Mouse (Mus musculus) intestine, postnatal 0 days (tissue): ENCODE measurements around the gene Ahnak2. TPM values are rescaled to one million over a fixed set of nuclear protein-coding genes. Genes with fewer than 3 reads are reported as not detected.
"Not testable (repeated sequence)": the region's sequence is repeated elsewhere in the genome, so short reads cannot be mapped to it uniquely, and the experiment has no call there.

ENCODE experiments used
- ATAC-seq: fragments of 200-750 bp; cut with Nextera tagmentation; 2 replicates; pipeline ENCODE4 v1.8.0; 2017; ENCODE audit warnings: mild to moderate bottlenecking, moderate TSS enrichment, moderate library complexity
- H3K27ac ChIP-seq: fragments of 300-500 bp; sonication (generic); 2 replicates; pipeline ENCODE4 v1.5.1; 2014; ENCODE audit warnings: mild to moderate bottlenecking, low read depth, low read length, moderate library complexity
- H3K27me3 ChIP-seq: fragments of 300-500 bp; sonication (generic); replicated peaks from 2 replicates; pipeline ENCODE4 v1.6.1; 2014; ENCODE audit warnings: low read length, mixed read lengths; ENCODE audit not compliant: control insufficient read depth, insufficient read depth
- H3K36me3 ChIP-seq: fragments of 300-500 bp; sonication (generic); 2 replicates; pipeline ENCODE4 v1.6.1; 2014; ENCODE audit warnings: mild to moderate bottlenecking, moderate library complexity; ENCODE audit not compliant: control insufficient read depth, insufficient read depth
- H3K4me1 ChIP-seq: fragments of 300-500 bp; sonication (generic); replicated peaks from 2 replicates; pipeline ENCODE4 v1.6.1; 2014; ENCODE audit warnings: antibody characterized with exemption, low read length, mixed read lengths; ENCODE audit not compliant: control insufficient read depth, insufficient read depth
- H3K4me2 ChIP-seq: fragments of 300-500 bp; sonication (generic); replicated peaks from 2 replicates; pipeline ENCODE4 v1.6.1; 2014; ENCODE audit warnings: low read depth, mild to moderate bottlenecking, moderate library complexity
- H3K4me3 ChIP-seq: fragments of 300-500 bp; sonication (generic); 2 replicates; pipeline ENCODE4 v1.5.1; 2014; ENCODE audit warnings: low read depth, low read length
- H3K9ac ChIP-seq: fragments of 300-500 bp; sonication (generic); 2 replicates; pipeline ENCODE4 v1.6.1; 2014; ENCODE audit warnings: mild to moderate bottlenecking, low read depth, low read length
- H3K9me3 ChIP-seq: fragments of 300-500 bp; sonication (generic); 2 replicates; pipeline ENCODE4 v1.6.1; 2016; ENCODE audit warnings: mixed run types; ENCODE audit not compliant: control insufficient read depth
- CTCF ChIP-seq: sonication (generic); IDR thresholded peaks from 2 replicates; pipeline ENCODE4 v1.5.1; 2016; ENCODE audit warnings: low read depth, mild to moderate bottlenecking, control low read depth, antibody characterized with exemption, moderate library complexity
- WGBS: fragments of 180-500 bp; shearing (Covaris S2); extraction: QIAGEN DNeasy Blood & Tissue Kit; methylation state at CpG from one replicate; pipeline ENCODE4 v1.1.7; 2014; 5-methylcytosine and 5-hydroxymethylcytosine counted together
- polyA plus RNA-seq: library from polyadenylated mRNA; unstranded; fragments of >200 nt; fragmentation: Nextera tagmentation; extraction: Ambion mirVana; gene quantifications from 2 replicates; pipeline ENCODE4 v1.2.1, GENCODE M21; 2015

Gene Ahnak2
- polyA plus RNA-seq, 1 experiment from 2014 or later: 1.6 TPM

DNA sequence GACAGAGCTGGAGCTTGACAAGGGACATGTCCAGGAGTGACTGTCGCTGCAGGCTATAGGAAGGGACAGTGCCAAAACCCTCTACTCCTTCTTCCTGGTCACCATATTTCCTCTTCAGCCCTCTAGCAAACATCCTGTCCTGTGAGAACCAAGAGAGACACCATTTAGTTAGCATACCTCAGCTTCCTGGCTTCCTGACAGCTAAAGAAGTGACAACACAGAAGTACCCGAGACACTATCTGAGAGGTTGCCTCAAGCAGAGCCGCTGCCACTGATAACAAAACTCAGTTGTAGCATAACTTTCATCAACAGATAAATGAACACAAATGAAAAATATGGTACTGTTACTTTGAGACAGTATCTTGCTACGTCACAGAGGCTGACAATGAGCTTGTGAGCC, 19.5 kb upstream of the Ahnak2 start:
- no peak overlapping the region for H3K4me3 ChIP-seq
- peaks cover 41% of the 10 kb centered on the region for H3K36me3 ChIP-seq
- ATAC-seq: no peak
- TF ChIP-seq CTCF: no peak
- 59% methylated on average over 4 of the region's 4 CpGs for WGBS
- H3K4me1 ChIP-seq: no peaks in the 10 kb centered on the region; the same call in 1 of the 2 replicates
- H3K27ac ChIP-seq: peak overlapping the region; percentile 21; the same call in 1 of the 2 replicates
- H3K4me2 ChIP-seq: no peak overlapping the region
- H3K27me3 ChIP-seq: no peaks in the 10 kb centered on the region
- H3K9me3 ChIP-seq: no peaks in the 10 kb centered on the region
- H3K9ac ChIP-seq: no peak overlapping the region

DNA sequence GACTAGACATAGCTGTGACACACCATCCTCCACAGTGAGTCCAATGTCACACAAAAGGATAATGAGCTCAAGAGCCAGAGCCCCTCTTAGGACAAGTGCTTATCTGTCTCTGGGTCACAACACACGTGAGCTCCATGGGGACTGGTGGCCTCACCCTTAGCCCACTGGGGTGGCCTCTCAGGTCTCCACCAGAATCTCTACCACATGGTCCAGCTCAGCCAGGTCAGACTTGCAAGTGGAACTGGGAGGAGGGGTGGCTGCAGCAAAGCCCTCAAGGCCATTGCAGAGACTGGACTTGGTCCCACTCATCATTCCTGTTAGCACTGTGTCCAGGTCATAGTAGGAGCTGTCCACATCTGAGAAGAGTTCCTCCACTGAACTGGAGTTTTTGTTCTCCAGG, 18.8 kb upstream of the Ahnak2 start:
- Histone ChIP-seq H3K4me1 (no peaks in the 10 kb centered on the region; the same call in 1 of the 2 replicates), H3K4me3 (no peak overlapping the region), H3K4me2 (no peak overlapping the region), H3K27me3 (no peaks in the 10 kb centered on the region), H3K9ac (no peak overlapping the region), H3K9me3 (no peaks in the 10 kb centered on the region), H3K27ac (peak overlapping the region; percentile 21; the same call in 1 of the 2 replicates), H3K36me3 (peaks cover 41% of the 10 kb centered on the region)
- TF ChIP-seq CTCF: no peak
- WGBS: 18% methylated on average over 1 of the region's 1 CpGs
- no peak for ATAC-seq

DNA sequence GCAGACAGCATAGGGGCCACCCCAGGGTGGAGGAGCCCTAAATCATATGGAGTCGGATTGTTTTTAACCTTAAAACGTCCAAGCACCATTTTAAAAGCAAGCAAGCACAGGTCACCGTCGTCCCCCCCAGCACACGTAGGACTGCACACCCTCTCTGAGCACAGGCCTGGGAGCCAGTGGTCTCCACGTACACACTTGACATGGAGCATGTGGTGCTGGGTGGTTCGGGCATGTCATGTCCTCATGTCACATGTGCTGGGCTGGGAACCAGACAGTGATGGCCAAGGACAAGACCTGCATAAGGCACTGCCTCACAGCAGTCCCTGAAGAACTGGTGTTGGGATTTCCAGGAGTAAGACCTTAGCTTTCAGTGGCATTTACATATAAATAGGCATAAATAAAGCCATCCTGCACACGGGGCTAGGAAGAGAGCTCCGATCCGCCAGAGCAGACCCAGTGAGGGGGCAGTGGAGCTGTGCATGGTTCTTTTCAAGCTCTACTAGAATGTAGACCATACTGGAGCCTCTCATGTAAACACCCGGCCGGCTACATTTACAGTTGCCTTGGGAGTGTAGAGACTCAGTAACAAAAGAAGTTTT, 18.0 kb upstream of the Ahnak2 start:
- no peak overlapping the region for H3K9ac ChIP-seq
- H3K4me3 ChIP-seq: no peak overlapping the region
- peak overlapping the region; percentile 41; the same call in 1 of the 2 replicates for H3K27ac ChIP-seq
- no peak overlapping the region for H3K4me2 ChIP-seq
- no peaks in the 10 kb centered on the region for H3K27me3 ChIP-seq
- H3K36me3 ChIP-seq: peaks cover 41% of the 10 kb centered on the region
- no peaks in the 10 kb centered on the region; the same call in 1 of the 2 replicates for H3K4me1 ChIP-seq
- WGBS: 72% methylated on average over 12 of the region's 12 CpGs
- no peak for ATAC-seq
- no peak for TF ChIP-seq CTCF
- H3K9me3 ChIP-seq: no peaks in the 10 kb centered on the region

DNA sequence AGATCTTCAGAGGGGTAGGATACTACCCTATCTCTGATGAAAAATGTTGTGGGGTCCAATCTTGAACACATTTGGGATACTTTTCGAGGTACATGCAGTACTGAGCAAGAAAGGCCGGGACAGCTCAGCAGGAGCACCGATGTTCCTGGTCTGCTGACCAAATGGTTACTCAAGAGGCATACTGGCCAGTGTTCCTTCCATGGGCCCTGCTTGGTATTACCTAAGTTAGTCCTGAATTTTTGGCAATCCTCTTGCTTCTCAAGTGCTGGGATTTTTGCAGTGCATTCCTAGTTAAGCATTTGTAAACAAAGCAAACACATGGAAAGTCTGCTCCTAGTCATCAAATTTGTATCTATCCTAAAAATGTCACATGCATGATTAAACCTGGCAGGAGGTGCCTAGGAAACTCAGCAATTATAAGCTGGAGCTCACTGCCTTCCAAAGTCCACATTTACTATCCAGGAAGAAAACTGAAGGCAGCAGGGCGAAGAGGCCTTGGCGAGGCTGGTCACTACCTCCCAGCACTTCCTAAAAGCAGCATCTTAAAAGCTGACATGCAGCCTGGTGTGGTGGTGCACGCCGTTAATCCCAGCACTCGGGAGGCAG, 16.7 kb upstream of the Ahnak2 start:
- H3K4me1 ChIP-seq: no peaks in the 10 kb centered on the region; the same call in 1 of the 2 replicates
- H3K4me2 ChIP-seq: no peak overlapping the region
- 64% methylated on average over 8 of the region's 8 CpGs for WGBS
- no peak for TF ChIP-seq CTCF
- H3K36me3 ChIP-seq: peaks cover 34% of the 10 kb centered on the region
- no peaks in the 10 kb centered on the region for H3K9me3 ChIP-seq
- H3K4me3 ChIP-seq: no peak overlapping the region
- peak; percentile 58 for ATAC-seq
- H3K27ac ChIP-seq: peak overlapping the region; percentile 41; the same call in 1 of the 2 replicates
- no peak overlapping the region; the same call in 1 of the 2 replicates for H3K9ac ChIP-seq
- H3K27me3 ChIP-seq: no peaks in the 10 kb centered on the region

DNA sequence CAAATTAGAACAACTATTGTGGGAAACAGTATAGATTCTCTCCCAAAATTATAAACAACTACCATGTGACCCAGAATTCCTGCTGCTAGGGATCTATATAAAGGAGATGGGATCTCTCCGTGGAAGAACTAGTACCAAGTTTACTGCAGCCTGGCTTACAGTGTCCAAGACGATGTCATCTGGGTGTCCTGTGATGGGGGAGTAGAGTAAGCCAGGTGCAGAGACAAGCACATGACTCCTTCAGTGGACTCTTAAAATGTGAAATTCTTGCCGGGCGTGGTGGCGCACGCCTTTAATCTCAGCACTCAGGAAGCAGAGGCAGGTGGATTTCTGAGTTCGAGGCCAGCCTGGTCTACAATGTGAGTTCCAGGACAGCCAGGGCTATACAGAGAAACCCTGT, 14.4 kb upstream of the Ahnak2 start:
- not testable (repeated sequence) for H3K27me3 ChIP-seq, H3K4me3 ChIP-seq, H3K27ac ChIP-seq, ATAC-seq, H3K4me2 ChIP-seq, H3K9me3 ChIP-seq, H3K9ac ChIP-seq, H3K4me1 ChIP-seq
- H3K36me3 ChIP-seq: peaks cover 30% of the 10 kb centered on the region
- 78% methylated on average over 7 of the region's 7 CpGs for WGBS

DNA sequence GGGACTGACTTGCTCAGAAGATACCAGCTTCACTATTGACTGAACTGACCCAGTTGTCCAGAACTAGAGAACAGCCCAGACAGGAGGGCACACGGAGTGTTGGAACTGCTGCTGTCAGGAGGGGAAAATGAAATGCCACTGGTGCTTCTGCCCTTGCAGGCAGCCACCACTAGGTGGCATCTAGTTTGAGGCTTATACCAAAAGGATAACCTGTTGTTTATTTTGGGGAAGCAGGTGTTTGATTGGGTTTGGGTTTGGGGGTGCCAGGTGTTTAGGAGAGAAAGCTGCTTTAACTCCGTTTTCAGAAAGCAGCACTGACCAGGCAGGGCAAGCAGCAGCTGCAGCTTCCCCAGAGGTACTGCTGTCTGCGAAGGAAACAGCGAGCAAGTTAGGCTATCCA, 13.8 kb upstream of the Ahnak2 start:
- Histone ChIP-seq H3K4me1 (no peaks in the 10 kb centered on the region), H3K4me3 (no peak overlapping the region), H3K4me2 (no peak overlapping the region), H3K9me3 (no peaks in the 10 kb centered on the region), H3K9ac (no peak overlapping the region), H3K27me3 (no peaks in the 10 kb centered on the region), H3K27ac (no peak overlapping the region), H3K36me3 (peaks cover 24% of the 10 kb centered on the region)
- 57% methylated on average over 4 of the region's 4 CpGs for WGBS
- peak; percentile 86 for TF ChIP-seq CTCF
- no peak for ATAC-seq
